Mouse (Mus musculus) myocyte (in vitro differentiated cells): ENCODE results near the gene Rapgef5.

Experiments
- E2F4 ChIP-seq: IDR thresholded peaks from one replicate; pipeline ENCODE4 v1.6.1; 2011; ENCODE audit warnings: mild to moderate bottlenecking, control low read depth, moderate library complexity; ENCODE audit not compliant: insufficient read depth
- MAX ChIP-seq: IDR thresholded peaks from one replicate; pipeline ENCODE4 v1.6.1; 2011; ENCODE audit warnings: low read depth, mild to moderate bottlenecking, control low read depth
- MYOG ChIP-seq, 3 experiments: IDR thresholded peaks; one replicate each; pipeline ENCODE4 v1.6.1; 2011; ENCODE audit warnings: control low read depth in 2 of 3, low read depth in 2 of 3, mild to moderate bottlenecking in 2 of 3; ENCODE audit not compliant: insufficient read length in 2 of 3, control insufficient read depth in 1 of 3, insufficient read depth in 1 of 3
- POLR2A ChIP-seq: IDR thresholded peaks from one replicate; pipeline ENCODE4 v1.6.1; 2011; ENCODE audit warnings: low read depth, mild to moderate bottlenecking, control low read depth, moderate library complexity; ENCODE audit not compliant: insufficient read length
- TCF3 ChIP-seq: IDR thresholded peaks from one replicate; pipeline ENCODE4 v1.6.1; 2011; ENCODE audit warnings: low read depth, control low read depth; ENCODE audit not compliant: insufficient read length
- USF1 ChIP-seq: IDR thresholded peaks from one replicate; pipeline ENCODE4 v1.6.1; 2011; ENCODE audit warnings: low read depth, mild to moderate bottlenecking, control low read depth, moderate library complexity

- TF ChIP-seq POLR2A (no peak), TCF3 (no peak), USF1 (no peak), E2F4 (no peak), MYOG (IDR thresholded peaks at IDR 0.05; ENCODE audit: control insufficient read depth in 1 of 3, insufficient read depth in 1 of 3, insufficient read length in 2 of 3, low read depth in 2 of 3) (no peak), MAX (no peak)
Observed at GRCm38 (mm10) chr12:117605966-117606365, 89.7 kb downstream of the Rapgef5 start.
